Mouse (Mus musculus): Measurements from ENCODE around the gene Ovol3.
"Not testable (repeated sequence)": the region's sequence is repeated elsewhere in the genome, so short reads cannot be mapped to it uniquely, and the experiment has no call there.

Ovol3 gene

DNA sequence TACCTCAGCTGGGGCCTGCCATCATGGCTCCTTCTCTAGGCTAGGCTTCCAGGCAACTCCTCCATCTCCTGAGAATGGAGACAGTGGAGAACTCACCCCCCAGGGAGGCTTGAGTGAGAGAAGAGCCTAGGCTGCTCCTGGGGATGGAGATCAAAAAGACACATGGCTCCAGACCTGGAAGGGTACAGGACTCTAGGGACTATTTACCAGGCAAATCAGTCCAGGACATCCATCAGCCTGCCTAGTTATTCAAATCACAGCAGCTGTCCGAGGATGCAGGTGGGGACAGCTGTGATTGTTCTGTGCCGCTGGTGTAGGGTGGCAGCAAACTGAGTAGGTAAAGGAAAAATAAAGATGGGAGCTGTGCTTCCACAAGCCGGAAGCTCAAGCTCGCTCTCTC, at the start of gene Ovol3:
Gene Ovol3 (minus strand): TSS at position 101 of the 400 bp plus-strand sequence.
- DNase-seq, result no peak

DNA sequence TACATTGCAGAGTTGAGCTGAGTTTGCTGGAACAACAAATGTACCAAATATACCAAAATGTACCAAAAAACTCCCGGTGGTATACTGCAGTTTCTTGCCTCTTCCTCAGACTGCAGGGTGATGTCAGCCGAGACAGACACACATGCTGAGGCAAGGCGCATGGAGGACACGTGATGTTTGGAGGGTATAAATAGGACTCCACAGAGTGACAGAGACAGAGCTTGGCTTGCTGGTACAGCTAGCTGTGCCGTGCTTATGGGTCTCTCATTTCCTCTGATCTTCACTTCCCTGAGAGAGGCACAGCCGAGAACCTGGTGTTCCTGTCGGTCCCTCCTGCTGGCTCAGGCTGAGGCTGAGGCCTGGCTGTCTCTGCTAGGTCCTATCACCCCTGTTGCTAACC, 47.2 kb upstream of the Ovol3 start:
- no peak for DNase-seq

DNA sequence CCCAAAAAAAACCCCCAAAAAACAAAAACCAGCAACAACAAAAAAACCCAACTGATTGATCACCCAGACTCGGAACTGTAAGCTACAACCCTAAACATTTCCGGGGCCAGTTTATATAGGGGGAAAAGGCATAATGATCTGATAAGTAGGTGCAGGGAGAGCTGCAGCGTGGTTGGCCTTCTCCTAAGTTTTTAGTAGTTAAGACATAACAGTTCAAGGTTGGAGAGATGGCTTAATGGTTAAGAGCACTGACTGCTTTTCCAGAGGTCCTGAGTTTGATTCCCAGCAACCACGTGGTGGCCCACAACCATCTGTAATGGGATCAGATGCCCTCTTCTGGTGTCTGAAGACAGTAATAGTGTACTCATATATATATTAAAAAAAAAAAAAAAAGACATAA, 46.0 kb upstream of the Ovol3 start:
- DNase-seq, result no peak

DNA sequence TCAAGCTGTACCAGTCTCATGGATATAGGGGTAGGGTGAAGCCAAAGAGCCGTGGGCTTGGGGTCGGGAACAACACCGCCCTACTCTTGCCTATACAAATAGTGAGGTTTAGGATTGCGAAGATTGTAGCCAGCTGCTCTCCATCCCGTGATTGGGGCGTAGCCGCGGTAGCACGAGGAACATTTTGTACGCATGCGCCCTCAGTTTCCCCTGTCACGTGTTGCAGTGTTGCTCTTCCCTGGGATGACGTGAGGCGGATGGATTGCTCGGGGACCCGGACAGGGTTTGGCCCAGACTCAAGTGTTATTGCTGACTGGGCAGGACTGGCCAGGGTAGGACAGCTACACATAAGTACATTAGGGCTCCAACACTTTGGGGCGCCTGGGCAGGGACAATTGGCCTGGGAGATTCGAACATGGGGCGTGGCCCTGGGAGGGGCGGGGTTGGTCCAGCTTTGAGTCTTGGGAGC, 45.2 kb upstream of the Ovol3 start:
- peak; percentile 69 to 78 for DNase-seq

DNA sequence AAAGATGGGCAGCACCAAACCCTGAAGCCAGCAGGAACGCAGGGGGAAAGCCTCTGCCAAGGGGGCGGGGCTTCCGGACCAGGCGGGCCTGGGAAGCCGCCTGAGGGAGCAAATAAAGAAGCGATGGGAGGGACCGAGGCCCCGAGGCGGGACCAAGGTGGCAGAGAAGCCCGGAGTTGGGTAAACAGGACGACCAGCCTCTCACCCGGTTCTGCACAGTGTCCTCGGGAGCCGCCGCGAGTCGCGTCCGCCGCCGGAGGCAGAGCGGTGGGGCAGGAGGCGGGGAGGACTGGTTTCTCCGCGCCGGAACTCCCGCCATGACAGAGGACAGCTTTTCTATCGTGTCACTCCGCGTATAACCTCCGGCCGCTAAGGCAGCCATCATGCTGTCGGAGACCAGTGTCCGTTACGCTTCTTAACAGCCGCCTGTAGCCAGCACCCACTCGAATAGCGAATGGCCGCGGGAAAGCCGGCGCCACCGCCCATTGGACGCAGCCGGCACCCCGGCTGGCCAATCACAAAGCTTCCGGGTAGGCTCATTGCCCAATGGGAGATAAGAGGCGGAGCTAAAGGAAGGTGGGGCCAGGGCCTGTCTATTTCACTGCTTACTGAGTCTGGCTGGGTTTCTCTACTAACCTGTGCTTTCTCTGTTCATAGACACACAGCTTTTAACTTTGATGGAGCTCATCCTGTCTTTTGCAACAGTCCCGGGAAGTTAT, 44.6 kb upstream of the Ovol3 start, which contains the start of the genes Thap8 and Wdr62:
Gene Thap8 (plus strand): TSS at position 144 of the 719 bp plus-strand sequence.
Gene Wdr62 (minus strand): TSS at position 469 of the 719 bp plus-strand sequence.
- DNase-seq, result peak; percentile 86 to 90

DNA sequence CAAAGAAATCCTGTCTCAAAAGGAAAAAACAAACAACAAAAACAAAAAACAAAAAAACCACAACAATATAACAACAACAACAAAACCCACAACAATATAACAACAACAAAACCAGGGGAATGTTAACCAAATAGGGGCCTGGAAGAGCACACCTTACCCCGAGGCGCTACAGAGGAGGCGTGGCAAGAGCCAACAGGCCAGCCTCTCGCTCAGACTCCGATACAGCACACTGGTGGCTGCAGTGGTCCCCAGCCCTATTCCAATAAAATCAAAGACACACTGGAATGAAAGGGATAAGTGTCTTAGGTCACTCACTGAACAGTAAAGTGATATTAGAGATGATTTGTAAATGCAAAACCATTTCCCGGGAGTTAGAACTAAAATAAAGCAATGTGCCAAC, 44.0 kb upstream of the Ovol3 start:
- no peak for DNase-seq

DNA sequence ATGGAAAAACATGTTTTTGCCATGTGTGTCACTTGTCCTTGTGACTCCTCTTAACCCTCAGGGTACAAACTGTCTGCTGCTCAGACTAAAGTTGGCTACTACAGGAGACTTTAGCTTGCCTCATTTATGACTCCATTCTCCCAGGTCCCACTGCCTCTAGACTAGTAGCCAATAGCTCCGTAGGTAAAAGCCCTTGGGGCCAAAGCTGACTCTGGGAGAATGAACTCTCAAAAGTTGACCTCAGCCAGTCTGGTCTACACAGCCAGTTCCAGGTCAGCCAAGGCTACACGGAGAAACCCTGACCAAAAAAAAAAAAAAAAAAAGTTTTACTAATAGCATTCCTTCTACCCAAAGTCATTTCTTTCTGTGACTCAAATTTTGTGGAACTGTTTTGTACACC, 43.4 kb upstream of the Ovol3 start:
- DNase-seq, result no peak

DNA sequence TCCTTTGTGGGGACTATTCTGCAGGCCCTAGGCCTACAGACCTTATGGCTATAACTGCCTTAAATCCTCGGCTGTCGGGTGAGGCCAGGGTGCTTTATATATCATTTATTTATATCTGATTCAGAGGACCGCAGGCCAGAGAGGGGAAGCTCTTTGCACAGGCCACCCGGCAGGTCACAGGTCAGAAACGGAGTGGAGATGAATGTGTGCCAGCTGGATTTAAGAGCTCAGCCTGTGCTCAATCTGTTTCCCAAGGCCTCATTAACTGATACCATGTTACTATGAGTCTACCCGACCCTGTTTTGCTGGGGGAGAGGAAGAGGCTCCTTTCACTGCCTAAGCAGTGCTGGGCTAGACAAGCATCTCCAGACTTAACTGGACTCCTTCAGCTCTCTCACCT, 38.9 kb upstream of the Ovol3 start:
- no peak for DNase-seq

DNA sequence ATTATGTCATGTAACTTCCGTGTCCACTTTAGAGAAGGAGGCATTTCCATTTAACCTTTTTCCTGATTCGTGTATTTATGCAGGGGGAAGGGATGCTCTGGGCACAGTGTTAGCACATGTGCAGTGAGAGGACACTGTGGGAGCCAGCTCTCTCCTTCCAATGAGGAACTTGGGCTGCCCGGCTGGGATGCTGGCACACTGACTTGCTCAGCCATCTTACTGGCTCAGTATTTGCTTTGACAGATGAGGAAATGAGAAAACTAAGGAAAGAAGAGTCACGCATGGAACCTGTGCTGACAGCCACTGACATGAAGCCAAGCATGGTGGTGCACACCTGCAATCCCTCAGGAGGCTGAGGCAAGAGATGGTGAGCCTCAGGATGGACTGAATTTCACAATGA, 34.1 kb upstream of the Ovol3 start:
- DNase-seq, result no peak

DNA sequence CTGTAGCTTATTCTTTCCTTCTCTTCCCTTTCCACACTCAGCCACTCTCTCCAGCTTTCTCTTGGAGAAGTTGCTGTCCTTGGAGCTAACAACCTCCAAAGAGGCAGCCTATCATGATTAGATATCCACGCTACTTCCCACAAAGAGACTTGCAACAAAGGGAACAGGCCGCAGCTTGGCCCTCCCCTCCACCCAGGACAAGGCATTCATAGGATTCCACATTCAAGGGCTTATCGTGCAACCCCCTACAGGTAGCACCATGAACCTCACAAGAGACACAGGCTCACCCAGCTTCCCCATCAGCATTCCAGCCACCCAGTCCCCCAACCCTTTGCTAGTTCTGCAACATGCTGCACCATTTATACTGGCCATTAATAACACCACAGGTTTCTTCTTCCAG, 31.3 kb upstream of the Ovol3 start:
- DNase-seq, result no peak

DNA sequence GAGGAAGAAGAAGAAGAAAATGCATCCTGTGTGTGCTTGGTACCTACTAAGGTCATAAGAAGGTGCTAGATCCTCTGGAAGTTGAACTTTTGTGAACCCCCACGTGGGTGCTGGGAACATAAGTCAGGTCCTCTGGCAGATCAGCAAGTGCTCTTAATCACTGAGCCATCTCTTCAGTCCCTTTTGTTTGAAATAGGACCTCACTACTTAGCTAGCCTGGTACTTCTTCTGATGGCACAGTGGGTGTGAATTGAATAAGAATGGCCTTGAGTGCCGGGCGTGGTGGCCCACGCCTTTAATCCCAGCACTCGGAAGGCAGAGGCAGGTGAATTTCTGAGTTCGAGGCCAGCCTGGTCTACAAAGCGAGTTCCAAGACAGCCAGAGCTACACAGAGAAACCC, 30.4 kb upstream of the Ovol3 start:
- DNase-seq, result no peak

DNA sequence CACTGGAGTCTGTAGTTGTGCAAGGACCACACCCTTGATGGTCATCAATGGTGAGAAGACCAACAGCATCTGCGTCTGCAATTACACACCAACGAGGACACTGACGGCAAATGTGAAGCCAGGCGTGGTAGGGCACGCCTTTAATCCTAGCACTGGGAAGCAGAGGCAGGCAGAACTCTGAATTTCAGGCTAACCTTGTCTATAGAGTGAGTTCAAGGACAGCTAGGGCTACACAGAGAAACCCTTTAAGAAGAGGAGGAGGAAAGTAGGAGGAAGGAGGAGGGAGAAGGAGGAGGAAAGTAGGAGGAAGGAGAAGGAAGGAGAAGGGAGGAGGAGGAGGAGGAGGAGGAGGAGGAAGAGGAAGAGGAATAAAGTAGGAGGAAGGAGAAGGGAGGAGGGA, 30.0 kb upstream of the Ovol3 start:
- DNase-seq, result no peak

DNA sequence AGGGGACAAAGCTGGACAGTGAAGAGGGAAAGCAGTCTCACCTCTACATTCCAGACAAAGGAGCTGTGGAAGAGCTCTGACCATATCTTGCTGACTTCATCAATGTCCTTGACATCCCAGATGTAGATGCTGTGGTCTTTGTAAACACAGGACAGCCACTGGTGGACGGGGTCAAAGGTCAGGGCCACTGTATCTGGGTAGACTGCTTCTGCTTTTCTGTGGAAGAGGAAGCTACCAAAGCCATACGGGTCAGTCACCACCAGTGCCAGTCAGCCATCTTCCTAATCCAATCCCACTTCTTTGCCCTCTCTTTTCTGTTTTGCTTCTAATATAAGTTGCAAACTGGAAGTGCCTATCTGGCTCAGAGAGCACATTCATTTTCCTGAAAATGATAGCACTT, 29.5 kb upstream of the Ovol3 start:
- DNase-seq, result no peak

DNA sequence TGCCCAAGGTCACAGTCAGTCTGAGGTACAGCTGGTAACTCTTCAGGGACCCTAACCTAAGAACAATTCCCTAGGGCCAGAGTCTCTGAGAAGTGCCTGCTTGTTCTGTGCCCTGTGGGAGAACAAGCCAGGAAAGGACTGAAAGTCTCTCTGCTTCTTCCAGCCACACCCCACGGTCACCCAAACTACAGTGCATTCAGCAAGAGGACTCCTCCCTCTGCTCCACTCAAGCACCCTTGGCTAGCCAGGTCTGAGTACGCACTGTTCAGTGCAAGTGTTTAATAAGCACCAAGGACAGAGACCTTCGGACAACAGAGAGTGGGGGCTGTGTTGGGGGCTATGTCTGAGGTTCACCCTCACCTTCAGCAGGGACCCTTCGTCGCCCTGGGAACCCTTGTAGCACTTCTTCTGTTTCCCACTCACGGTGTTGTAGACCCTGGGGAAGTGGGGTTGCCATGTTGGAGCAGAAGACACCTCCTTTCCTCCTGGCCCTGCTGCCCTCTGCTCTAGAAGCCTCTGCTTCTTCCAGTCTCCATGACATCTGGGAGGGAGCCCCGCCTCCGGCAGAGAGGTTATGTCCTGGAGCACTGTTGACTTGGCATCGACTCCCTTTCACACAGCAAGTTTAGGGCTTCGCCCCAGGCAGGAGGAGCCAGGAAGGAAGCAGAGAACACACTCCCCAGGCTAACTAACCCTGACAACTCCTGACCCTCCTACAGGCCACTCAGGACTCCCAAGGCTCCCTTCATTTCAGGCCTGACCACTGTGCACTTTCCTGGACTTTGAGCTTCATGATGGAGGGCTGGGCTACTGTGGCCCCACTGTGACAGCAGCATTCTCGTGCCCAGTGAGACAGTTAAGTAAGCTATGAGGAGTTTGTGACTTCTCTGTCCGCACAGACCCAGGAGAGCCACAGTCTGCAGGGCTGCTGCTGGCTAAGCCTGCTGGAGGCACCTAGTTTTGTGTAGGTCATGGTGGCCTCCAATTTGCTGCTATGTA, 16.7 kb upstream of the Ovol3 start:
- no peak for DNase-seq

DNA sequence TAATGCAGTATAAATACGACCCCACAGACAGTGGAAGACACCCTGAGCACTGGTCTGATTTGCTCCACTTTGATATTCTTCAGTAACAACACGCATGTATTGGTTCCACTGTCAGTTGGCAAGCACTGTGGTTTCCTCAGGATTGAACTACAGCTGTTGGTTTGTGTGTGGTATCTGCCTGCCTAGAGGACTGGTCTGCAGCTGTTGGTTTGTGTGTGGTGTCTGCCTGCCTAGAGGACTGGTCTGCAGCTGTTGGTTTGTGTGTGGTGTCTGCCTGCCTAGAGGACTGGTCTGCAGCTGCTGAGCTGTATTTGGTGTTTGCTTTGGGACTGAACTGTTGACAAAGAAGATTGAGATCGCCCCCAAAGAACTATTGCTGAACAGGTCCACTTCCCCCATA, 1.8 kb upstream of the Ovol3 start:
- DNase-seq, result not testable (repeated sequence)

DNA sequence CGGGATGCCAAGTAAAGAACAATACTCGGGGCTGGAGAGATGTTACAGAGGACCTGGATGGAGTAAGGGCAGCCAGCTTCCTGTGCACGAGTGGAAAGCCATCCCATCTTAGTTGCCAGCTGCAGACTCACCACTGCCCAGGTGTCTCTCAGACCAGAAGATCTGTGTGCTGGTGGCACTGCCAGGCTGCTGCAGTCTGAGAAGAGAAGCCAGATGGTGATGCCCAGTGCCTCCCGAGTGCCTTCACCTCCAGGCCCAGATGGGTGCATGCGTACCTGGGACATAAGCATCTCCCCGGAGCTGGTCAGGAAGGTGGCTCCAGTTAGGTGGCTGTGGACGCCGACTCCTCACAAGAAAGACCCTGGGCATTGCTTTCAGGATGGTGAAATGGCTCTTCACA, 434 bp downstream of the Ovol3 start:
- no peak for DNase-seq

DNA sequence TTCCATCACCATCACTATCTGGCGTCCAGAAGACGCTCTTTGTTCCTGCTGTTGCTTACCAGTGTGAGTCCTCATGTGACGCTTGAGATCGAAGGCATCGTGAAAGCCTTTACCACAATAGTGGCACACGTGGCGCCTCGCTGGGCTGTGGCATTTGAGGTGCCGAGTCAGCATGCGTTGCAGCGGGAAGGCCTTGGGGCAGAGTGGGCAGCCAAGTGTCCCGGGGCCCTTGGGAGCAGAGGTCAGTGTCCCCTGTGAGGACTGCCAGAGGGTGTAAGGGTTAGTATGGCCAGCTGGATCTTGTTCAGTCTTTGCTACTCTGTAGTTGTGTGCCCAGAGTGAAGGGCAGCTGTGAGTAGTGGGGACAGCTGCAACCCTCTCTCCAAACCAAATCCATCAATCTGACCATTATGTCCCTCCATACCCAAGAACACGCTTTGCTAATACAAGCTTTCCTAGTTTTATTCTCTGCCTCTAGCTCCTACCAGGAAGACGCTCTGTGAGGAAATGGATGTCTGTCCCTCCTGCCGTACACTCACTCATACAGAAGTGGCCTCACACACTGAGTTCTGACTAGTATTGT, 1.2 kb downstream of the Ovol3 start:
- no peak for DNase-seq

DNA sequence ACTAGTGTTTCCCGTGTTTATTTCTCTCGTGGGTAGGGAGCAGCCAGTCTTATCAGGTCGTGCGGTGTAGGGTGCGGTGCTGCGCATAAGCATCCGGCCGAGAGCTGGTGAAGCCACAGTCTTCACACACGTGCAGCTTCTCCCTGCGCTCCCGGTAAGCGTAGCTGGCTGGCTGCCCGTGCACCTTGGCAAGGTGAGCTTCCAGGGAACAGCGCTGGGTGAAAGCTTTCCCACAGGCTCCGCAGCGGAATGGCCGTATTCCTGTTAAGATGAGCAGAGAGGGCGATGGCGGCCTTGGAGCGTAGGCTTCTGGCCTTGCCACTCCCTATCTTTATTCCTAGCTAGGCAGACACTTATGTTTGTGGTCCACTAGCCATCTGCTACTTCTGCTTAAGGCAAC, 2.1 kb downstream of the Ovol3 start:
- DNase-seq, result peak in 1 of 2 experiments; percentile 23

DNA sequence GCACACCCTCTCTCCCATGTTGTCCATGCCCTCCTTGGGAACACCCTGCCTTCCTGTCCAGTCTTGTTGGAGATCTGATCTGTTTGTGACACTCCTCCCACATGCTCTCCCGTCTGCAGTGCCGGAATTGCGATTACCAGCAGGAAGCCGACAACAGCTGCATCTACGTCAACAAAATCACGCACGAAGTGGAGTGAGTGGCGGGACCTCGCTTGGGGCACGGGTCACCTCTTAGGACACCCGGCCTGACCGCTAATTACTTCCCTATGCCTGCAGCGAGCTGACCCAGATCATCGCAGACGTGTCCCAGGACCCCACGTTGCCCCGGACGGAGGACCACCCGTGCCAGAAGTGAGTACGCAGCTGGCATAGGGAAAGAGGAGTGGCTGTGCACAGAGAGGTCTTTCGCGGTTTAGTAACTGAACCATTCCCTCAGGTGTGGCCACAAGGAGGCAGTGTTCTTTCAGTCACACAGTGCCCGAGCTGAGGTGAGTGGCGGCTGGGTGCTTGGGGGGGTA, 2.8 kb downstream of the Ovol3 start:
- DNase-seq, result peak; percentile 58 to 64

DNA sequence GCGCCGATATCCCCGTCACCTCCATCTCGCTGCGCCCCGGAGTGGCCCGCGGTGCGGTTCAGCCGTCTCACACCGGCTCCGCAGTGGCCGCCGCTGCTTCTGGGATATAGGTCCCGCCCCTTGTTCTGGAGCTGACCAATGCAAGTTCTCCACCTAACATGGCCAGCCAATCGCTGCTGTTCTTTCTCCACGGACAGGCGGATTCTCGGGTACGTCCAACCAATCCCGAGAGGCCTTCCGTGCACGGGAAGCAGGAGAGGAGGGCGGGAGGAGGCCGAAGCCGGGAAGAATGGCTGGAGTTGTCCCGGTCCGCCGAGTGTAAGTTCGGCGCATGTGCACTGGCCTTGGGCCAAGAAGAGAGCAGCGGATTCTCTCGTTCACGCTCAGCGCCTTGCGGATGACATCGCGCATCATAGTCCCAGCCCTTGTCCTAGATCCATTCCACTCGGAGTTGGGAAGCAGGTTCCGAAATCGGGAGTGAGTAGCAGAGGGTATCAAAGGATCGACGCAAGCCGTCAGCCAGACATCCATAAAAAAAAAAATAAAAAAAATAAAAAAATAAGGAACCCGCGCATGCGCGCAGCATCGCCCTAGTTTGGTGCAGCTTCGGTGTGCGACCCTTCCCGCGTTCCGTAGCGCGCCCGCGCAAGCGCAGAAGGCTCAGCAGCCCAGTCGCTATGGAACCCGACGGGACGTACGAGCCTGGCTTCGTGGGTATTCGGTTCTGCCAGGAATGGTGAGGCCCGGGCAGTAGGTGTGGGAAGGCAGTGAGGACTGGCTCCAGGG, 3.7 kb downstream of the Ovol3 start, which contains the start of the genes Polr2i and Tbcb:
Gene Polr2i (plus strand): TSS at position 280 of the 786 bp plus-strand sequence.
Gene Tbcb (minus strand): TSS at position 604 of the 786 bp plus-strand sequence.
- peak; percentile 93 to 94 for DNase-seq

DNA sequence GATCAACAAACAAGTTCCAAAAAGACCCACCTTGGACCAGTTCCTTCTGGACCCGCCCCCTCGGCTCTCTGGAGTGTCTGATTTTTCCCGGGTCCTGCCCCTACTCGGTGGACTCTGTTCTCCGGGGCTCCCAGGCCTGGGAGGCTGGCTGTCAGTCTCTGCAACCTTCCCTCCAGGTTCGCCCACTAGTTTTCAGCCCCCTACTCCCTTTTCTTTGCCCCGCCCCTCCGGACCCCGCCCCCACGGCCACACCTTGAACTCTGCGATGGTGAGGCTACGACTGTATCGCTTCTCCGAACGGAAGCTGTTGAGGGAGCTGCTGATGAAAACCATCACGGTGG, 4.2 kb downstream of the Ovol3 start:
- no peak for DNase-seq

DNA sequence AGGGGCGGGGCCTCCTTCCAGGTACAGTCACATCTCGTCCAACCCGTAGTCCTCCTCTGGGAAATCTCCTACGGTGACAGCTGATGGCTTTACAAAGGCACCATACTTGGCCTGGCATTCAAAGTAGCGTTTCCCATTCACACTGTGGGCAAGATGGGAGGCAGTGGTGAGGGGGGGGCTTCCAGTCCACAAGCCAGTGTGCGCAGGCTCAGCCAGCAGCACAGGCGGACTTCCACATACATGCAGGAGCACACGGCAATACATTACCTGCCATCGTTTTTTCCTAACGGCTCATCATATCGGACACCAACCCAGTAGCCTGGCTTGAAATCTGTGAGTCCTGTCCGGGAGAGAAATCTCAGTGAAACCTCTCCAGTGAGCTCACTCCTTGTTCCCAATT, 11.3 kb downstream of the Ovol3 start:
- no peak for DNase-seq

Data from thymus, postnatal 36 days (tissue).